Mouse (Mus musculus) kidney, postnatal 0 days (tissue): ENCODE data around the gene Etv6. TPM values are rescaled to one million over a fixed set of nuclear protein-coding genes. Genes with fewer than 3 reads are reported as not detected.

Experiments used
- ATAC-seq: fragments of 200-750 bp; cut with Nextera tagmentation; replicated peaks from 2 replicates; pipeline ENCODE4 v1.8.0; 2017; ENCODE audit warnings: low read depth, moderate number of reproducible peaks, moderate TSS enrichment, moderate library complexity; ENCODE audit not compliant: low FRiP score
- DNase-seq: peaks from one replicate; pipeline ENCODE4 v3.0.0-alpha.2; 2016; ENCODE audit warnings: low spot score
- H3K27ac ChIP-seq: fragments of 300-500 bp; sonication (generic); 2 replicates; pipeline ENCODE4 v1.5.1; 2014; ENCODE audit warnings: mild to moderate bottlenecking
- H3K27me3 ChIP-seq: fragments of 300-500 bp; sonication (generic); 2 replicates; pipeline ENCODE4 v1.6.1; 2014; ENCODE audit warnings: low read length, mixed read lengths; ENCODE audit not compliant: insufficient read depth
- H3K36me3 ChIP-seq: fragments of 300-500 bp; sonication (generic); 2 replicates; pipeline ENCODE4 v1.6.1; 2014; ENCODE audit warnings: low read length, mixed read lengths; ENCODE audit not compliant: insufficient read depth
- H3K4me1 ChIP-seq: fragments of 300-500 bp; sonication (generic); replicated peaks from 2 replicates; pipeline ENCODE4 v1.6.1; 2014; ENCODE audit warnings: antibody characterized with exemption, low read length, mixed read lengths; ENCODE audit not compliant: insufficient read depth
- H3K4me2 ChIP-seq: fragments of 300-500 bp; sonication (generic); 2 replicates; pipeline ENCODE4 v1.6.1; 2014; ENCODE audit warnings: mild to moderate bottlenecking, low read length, moderate library complexity, mixed read lengths
- H3K4me3 ChIP-seq: fragments of 300-500 bp; sonication (generic); replicated peaks from 2 replicates; pipeline ENCODE4 v1.5.1; 2014; ENCODE audit warnings: low read depth, low read length
- H3K9ac ChIP-seq: fragments of 300-500 bp; sonication (generic); 2 replicates; pipeline ENCODE4 v1.6.1; 2014; ENCODE audit warnings: low read depth, low read length
- H3K9me3 ChIP-seq: fragments of 300-500 bp; sonication (generic); replicated peaks from 2 replicates; pipeline ENCODE4 v1.6.1; 2016; ENCODE audit warnings: low read length, inconsistent platforms, mixed read lengths
- CTCF ChIP-seq: IDR thresholded peaks from 2 replicates; pipeline ENCODE4 v1.5.1; 2016; ENCODE audit warnings: antibody characterized with exemption, low read depth, mild to moderate bottlenecking, moderate library complexity
- WGBS: fragments of 180-500 bp; shearing (Covaris S2); extraction: QIAGEN DNeasy Blood & Tissue Kit; methylation state at CpG from one replicate; pipeline ENCODE4 v1.1.7; 2014; 5-methylcytosine and 5-hydroxymethylcytosine counted together
- polyA plus RNA-seq: library from polyadenylated mRNA; unstranded; fragments of >200 nt; fragmentation: Nextera tagmentation; extraction: Ambion mirVana; gene quantifications from 2 replicates; pipeline ENCODE4 v1.2.1, GENCODE M21; 2015

The Etv6 gene
- polyA plus RNA-seq, 1 experiment from 2014 or later, result 8.9 TPM

GRCm38 (mm10) chr6:134207391-134208179, 172.1 kb downstream of the Etv6 start:
- Histone ChIP-seq H3K27me3 (no peaks in the 10 kb centered on the region), H3K4me3 (no peak overlapping the region), H3K27ac (no peak overlapping the region), H3K4me2 (no peak overlapping the region), H3K9ac (no peak overlapping the region), H3K9me3 (no peaks in the 10 kb centered on the region), H3K4me1 (peaks cover 6% of the 10 kb centered on the region; the same call in 1 of the 2 replicates), H3K36me3 (no peaks in the 10 kb centered on the region)
- peak; percentile 48 for DNase-seq
- WGBS, result 63% methylated on average over 19 of the region's 19 CpGs
- ATAC-seq, result peak; percentile 25; the same call in 1 of the 2 replicates
- no peak for TF ChIP-seq CTCF

- no peak overlapping the region for H3K9ac ChIP-seq
- H3K36me3 ChIP-seq, result no peaks in the 10 kb centered on the region
- no peaks in the 10 kb centered on the region for H3K9me3 ChIP-seq
- H3K4me3 ChIP-seq, result no peak overlapping the region
- WGBS, result 66% methylated on average over 14 of the region's 14 CpGs
- no peaks in the 10 kb centered on the region for H3K27me3 ChIP-seq
- H3K4me2 ChIP-seq, result no peak overlapping the region
- no peak for TF ChIP-seq CTCF
- peaks cover 6% of the 10 kb centered on the region; the same call in 1 of the 2 replicates for H3K4me1 ChIP-seq
- DNase-seq, result no peak
- no peak overlapping the region for H3K27ac ChIP-seq
- ATAC-seq, result no peak
Measured at GRCm38 (mm10) chr6:134208180-134208952, 172.9 kb downstream of the Etv6 start.

GRCm38 (mm10) chr6:134210675-134211457, 175.4 kb downstream of the Etv6 start:
- no peak for ATAC-seq
- 72% methylated on average over 13 of the region's 13 CpGs for WGBS
- Histone ChIP-seq H3K4me3 (no peak overlapping the region), H3K36me3 (no peaks in the 10 kb centered on the region), H3K4me1 (peaks cover 6% of the 10 kb centered on the region; the same call in 1 of the 2 replicates), H3K27me3 (no peaks in the 10 kb centered on the region), H3K4me2 (no peak overlapping the region), H3K27ac (no peak overlapping the region), H3K9me3 (no peaks in the 10 kb centered on the region), H3K9ac (no peak overlapping the region)
- DNase-seq, result no peak
- no peak for TF ChIP-seq CTCF

DNA sequence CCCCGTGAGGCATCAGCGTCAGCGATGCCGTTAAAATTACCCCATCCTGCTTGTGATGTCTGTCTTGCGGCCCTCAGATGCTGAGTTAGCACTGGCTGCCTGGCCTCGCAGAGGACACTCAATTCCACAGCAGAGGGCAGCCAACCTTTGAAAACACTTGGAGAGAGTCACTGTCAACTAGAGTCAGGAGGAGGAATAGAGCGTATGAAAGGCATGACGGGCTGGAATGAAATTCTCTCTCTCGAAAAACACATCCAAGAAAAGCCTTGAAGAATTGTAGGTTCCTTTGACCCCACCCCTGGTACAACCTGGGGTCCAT, 175.9 kb downstream of the Etv6 start:
- DNase-seq (no peak), ATAC-seq (no peak)
- Histone ChIP-seq H3K27ac (no peak overlapping the region), H3K9me3 (no peaks in the 10 kb centered on the region), H3K4me1 (peaks cover 6% of the 10 kb centered on the region; the same call in 1 of the 2 replicates), H3K9ac (no peak overlapping the region), H3K27me3 (no peaks in the 10 kb centered on the region), H3K4me2 (no peak overlapping the region), H3K36me3 (peaks cover 4% of the 10 kb centered on the region; the same call in 1 of the 2 replicates), H3K4me3 (no peak overlapping the region)
- WGBS, result 70% methylated on average over 9 of the region's 9 CpGs
- TF ChIP-seq CTCF, result 0 out of 2 replicates have a peak, but pooled peaks have one; percentile 8

GRCm38 (mm10) chr6:134217747-134218146, 182.2 kb downstream of the Etv6 start:
- WGBS, result 75% methylated on average over 6 of the region's 6 CpGs
- H3K27me3 ChIP-seq, result no peaks in the 10 kb centered on the region
- no peak overlapping the region for H3K4me2 ChIP-seq
- peaks cover 16% of the 10 kb centered on the region for H3K4me1 ChIP-seq
- peaks cover 5% of the 10 kb centered on the region; the same call in 1 of the 2 replicates for H3K36me3 ChIP-seq
- ATAC-seq, result no peak
- no peak overlapping the region for H3K9ac ChIP-seq
- no peak for TF ChIP-seq CTCF
- H3K27ac ChIP-seq, result no peak overlapping the region
- no peak overlapping the region for H3K4me3 ChIP-seq
- DNase-seq, result no peak
- H3K9me3 ChIP-seq, result no peaks in the 10 kb centered on the region

DNA sequence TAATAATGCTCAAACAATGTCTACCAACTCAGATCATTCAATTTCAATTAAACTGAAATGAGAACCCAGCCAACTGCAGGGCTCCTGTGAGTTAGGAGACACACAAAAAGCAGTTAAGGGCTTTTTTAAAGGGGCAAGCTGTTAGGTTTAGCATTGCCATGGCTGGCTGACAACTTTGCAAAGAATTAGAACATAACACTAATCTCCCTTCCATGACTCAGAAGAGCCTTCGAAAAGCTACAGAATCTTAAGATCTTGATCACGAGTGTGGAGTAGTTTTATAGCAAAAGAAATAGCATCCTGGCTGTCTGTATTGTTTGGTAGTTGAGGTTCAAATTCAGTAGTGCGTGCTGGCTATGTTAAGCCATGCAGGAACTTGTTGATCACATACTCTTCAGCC, 182.9 kb downstream of the Etv6 start:
- no peak overlapping the region for H3K27ac ChIP-seq
- H3K36me3 ChIP-seq, result peaks cover 5% of the 10 kb centered on the region; the same call in 1 of the 2 replicates
- no peaks in the 10 kb centered on the region for H3K9me3 ChIP-seq
- DNase-seq (no peak), ATAC-seq (no peak)
- no peaks in the 10 kb centered on the region for H3K27me3 ChIP-seq
- H3K4me1 ChIP-seq, result peaks cover 16% of the 10 kb centered on the region
- no peak overlapping the region for H3K4me2 ChIP-seq
- no peak overlapping the region for H3K9ac ChIP-seq
- no peak for TF ChIP-seq CTCF
- no peak overlapping the region for H3K4me3 ChIP-seq
- WGBS, result 77% methylated on average over 3 of the region's 3 CpGs
